Mouse (Mus musculus): ENCODE data around the gene Mex3d.

Gene Mex3d

GRCm38 (mm10) chr10:80386735-80387471 lies 556 bp downstream of the Mex3d start:
- DNase-seq (ENCODE audit: low read depth, low spot score): no peak

- peak; percentile 67 for DNase-seq (ENCODE audit: low read depth, low spot score)
Measured at GRCm38 (mm10) chr10:80385811-80386734, 1.4 kb downstream of the Mex3d start.

- DNase-seq (ENCODE audit: low read depth, low spot score): no peak
Measured at GRCm38 (mm10) chr10:80385310-80385709, 2.1 kb downstream of the Mex3d start.

GRCm38 (mm10) chr10:80384709-80385108 lies 2.8 kb downstream of the Mex3d start:
- no peak for DNase-seq (ENCODE audit: low read depth, low spot score)

GRCm38 (mm10) chr10:80384115-80384639 lies 3.3 kb downstream of the Mex3d start:
- no peak for DNase-seq (ENCODE audit: low read depth, low spot score)

- DNase-seq (ENCODE audit: low read depth, low spot score): no peak
Measured at GRCm38 (mm10) chr10:80383431-80383830, 4.0 kb downstream of the Mex3d start.

GRCm38 (mm10) chr10:80382641-80383365 lies 4.7 kb downstream of the Mex3d start:
- no peak for DNase-seq (ENCODE audit: low read depth, low spot score)

GRCm38 (mm10) chr10:80377716-80378115 lies 9.7 kb downstream of the Mex3d start:
- DNase-seq (ENCODE audit: low read depth, low spot score): no peak

GRCm38 (mm10) chr10:80376160-80376559 lies 11.3 kb downstream of the Mex3d start:
- peak; percentile 96 for DNase-seq (ENCODE audit: low read depth, low spot score)

- DNase-seq (ENCODE audit: low read depth, low spot score): peak; percentile 77
Measured at GRCm38 (mm10) chr10:80374063-80374462, 13.4 kb downstream of the Mex3d start.

- no peak for DNase-seq (ENCODE audit: low read depth, low spot score)
Measured at GRCm38 (mm10) chr10:80372706-80373105, 14.8 kb downstream of the Mex3d start.

GRCm38 (mm10) chr10:80371983-80372382 lies 15.5 kb downstream of the Mex3d start:
- DNase-seq (ENCODE audit: low read depth, low spot score): no peak

- DNase-seq (ENCODE audit: low read depth, low spot score): no peak
Measured at GRCm38 (mm10) chr10:80371411-80371966, 16.0 kb downstream of the Mex3d start.

- no peak for DNase-seq (ENCODE audit: low read depth, low spot score)
Measured at GRCm38 (mm10) chr10:80369995-80370747, 17.3 kb downstream of the Mex3d start.

- DNase-seq (ENCODE audit: low read depth, low spot score): peak; percentile 56
Measured at GRCm38 (mm10) chr10:80368392-80368791, 19.1 kb downstream of the Mex3d start.

- no peak for DNase-seq (ENCODE audit: low read depth, low spot score)
Measured at GRCm38 (mm10) chr10:80367954-80368353, 19.5 kb downstream of the Mex3d start.

- peak; percentile 83 for DNase-seq (ENCODE audit: low read depth, low spot score)
Measured at GRCm38 (mm10) chr10:80365736-80366135, 21.7 kb downstream of the Mex3d start.

GRCm38 (mm10) chr10:80363734-80364133 lies 23.7 kb downstream of the Mex3d start:
- DNase-seq (ENCODE audit: low read depth, low spot score): no peak

- no peak for DNase-seq (ENCODE audit: low read depth, low spot score)
Measured at GRCm38 (mm10) chr10:80357994-80358639, 29.3 kb downstream of the Mex3d start.

- DNase-seq (ENCODE audit: low read depth, low spot score): no peak
Measured at GRCm38 (mm10) chr10:80357336-80357735, 30.1 kb downstream of the Mex3d start.
